Mouse (Mus musculus) neural tube, embryonic 15.5 days (tissue): Measurements from ENCODE around the gene Tmem170b. TPM values are rescaled to one million over a fixed set of nuclear protein-coding genes. Genes with fewer than 3 reads are reported as not detected.
A peak's percentile ranks its signal among the peaks of the same experiment; 100 is the strongest.

Experiments
- ATAC-seq: fragments of 200-750 bp; cut with Nextera tagmentation; 2 replicates; pipeline ENCODE4 v1.8.0; 2017; ENCODE audit warnings: mild to moderate bottlenecking, moderate TSS enrichment, moderate library complexity; ENCODE audit not compliant: low FRiP score
- H3K27ac ChIP-seq: fragments of 300-500 bp; sonication (generic); replicated peaks from 2 replicates; pipeline ENCODE4 v1.5.1; 2015; ENCODE audit warnings: mild to moderate bottlenecking, inconsistent platforms
- H3K27me3 ChIP-seq: fragments of 300-500 bp; sonication (generic); replicated peaks from 2 replicates; pipeline ENCODE4 v1.6.1; 2015; ENCODE audit warnings: inconsistent platforms
- H3K36me3 ChIP-seq: fragments of 300-500 bp; sonication (generic); 2 replicates; pipeline ENCODE4 v1.6.1; 2015; ENCODE audit warnings: inconsistent platforms
- H3K4me1 ChIP-seq: fragments of 300-500 bp; sonication (generic); 2 replicates; pipeline ENCODE4 v1.6.1; 2015; ENCODE audit warnings: inconsistent platforms
- H3K4me2 ChIP-seq: fragments of 300-500 bp; sonication (generic); 2 replicates; pipeline ENCODE4 v1.6.1; 2015; ENCODE audit warnings: inconsistent platforms, mild to moderate bottlenecking, moderate library complexity
- H3K4me3 ChIP-seq: fragments of 300-500 bp; sonication (generic); replicated peaks from 2 replicates; pipeline ENCODE4 v1.5.1; 2015; ENCODE audit warnings: mild to moderate bottlenecking, inconsistent platforms
- H3K9ac ChIP-seq: fragments of 300-500 bp; sonication (generic); replicated peaks from 2 replicates; pipeline ENCODE4 v1.6.1; 2015; ENCODE audit warnings: mild to moderate bottlenecking, inconsistent platforms
- H3K9me3 ChIP-seq: fragments of 300-500 bp; sonication (generic); replicated peaks from 2 replicates; pipeline ENCODE4 v1.6.1; 2016; ENCODE audit warnings: inconsistent platforms
- WGBS: fragments of 180-500 bp; shearing (Covaris S2); methylation state at CpG from one replicate; pipeline ENCODE4 v1.1.7; 2015; ENCODE audit warnings: mixed read lengths; 5-methylcytosine and 5-hydroxymethylcytosine counted together
- polyA plus RNA-seq: library from polyadenylated mRNA; unstranded; fragments of >200 nt; fragmentation: Nextera tagmentation; extraction: Ambion mirVana; gene quantifications from 2 replicates; pipeline ENCODE4 v1.2.1, GENCODE M21; 2015

Tmem170b gene
- polyA plus RNA-seq, 1 experiment from 2014 or later = 38.0 TPM

GRCm38 (mm10) chr13:41620132-41620531 is 14.4 kb downstream of the Tmem170b start:
- Histone ChIP-seq H3K27ac (no peak overlapping the region), H3K4me2 (no peak overlapping the region), H3K27me3 (no peaks in the 10 kb centered on the region), H3K4me1 (0 out of 2 replicates have a peak, but pooled peaks cover 4% of the 10 kb centered on the region), H3K4me3 (no peak overlapping the region), H3K9ac (no peak overlapping the region), H3K36me3 (no peaks in the 10 kb centered on the region), H3K9me3 (no peaks in the 10 kb centered on the region)
- ATAC-seq = no peak
- WGBS = 81% methylated on average over 4 of the region's 4 CpGs

GRCm38 (mm10) chr13:41624123-41624522 is 18.4 kb downstream of the Tmem170b start:
- Histone ChIP-seq H3K4me1 (peaks cover 14% of the 10 kb centered on the region), H3K27ac (no peak overlapping the region), H3K9ac (no peak overlapping the region), H3K27me3 (no peaks in the 10 kb centered on the region), H3K4me3 (no peak overlapping the region), H3K9me3 (no peaks in the 10 kb centered on the region), H3K4me2 (no peak overlapping the region), H3K36me3 (peaks cover 2% of the 10 kb centered on the region; the same call in 1 of the 2 replicates)
- no peak for ATAC-seq
- WGBS = 85% methylated on average over 1 of the region's 1 CpGs

GRCm38 (mm10) chr13:41625248-41625647 is 19.5 kb downstream of the Tmem170b start:
- H3K36me3 ChIP-seq = peaks cover 2% of the 10 kb centered on the region; the same call in 1 of the 2 replicates
- H3K4me3 ChIP-seq = no peak overlapping the region
- H3K4me1 ChIP-seq = peaks cover 14% of the 10 kb centered on the region
- no peak overlapping the region for H3K4me2 ChIP-seq
- ATAC-seq = no peak
- no peak overlapping the region for H3K9ac ChIP-seq
- 86% methylated on average over 3 of the region's 3 CpGs for WGBS
- no peak overlapping the region for H3K27ac ChIP-seq
- H3K9me3 ChIP-seq = no peaks in the 10 kb centered on the region
- no peaks in the 10 kb centered on the region for H3K27me3 ChIP-seq

- H3K27me3 ChIP-seq = no peaks in the 10 kb centered on the region
- no peak overlapping the region for H3K4me3 ChIP-seq
- no peak for ATAC-seq
- H3K9ac ChIP-seq = no peak overlapping the region
- H3K4me1 ChIP-seq = peaks cover 14% of the 10 kb centered on the region
- peak overlapping the region; percentile 45; the same call in 1 of the 2 replicates for H3K27ac ChIP-seq
- no peak overlapping the region for H3K4me2 ChIP-seq
- no peaks in the 10 kb centered on the region for H3K9me3 ChIP-seq
- H3K36me3 ChIP-seq = peaks cover 2% of the 10 kb centered on the region; the same call in 1 of the 2 replicates
- WGBS = 36% methylated on average over 3 of the region's 3 CpGs
Measured at GRCm38 (mm10) chr13:41627277-41627916, 21.7 kb downstream of the Tmem170b start.

- no peak overlapping the region for H3K4me3 ChIP-seq
- H3K9me3 ChIP-seq = no peaks in the 10 kb centered on the region
- peaks cover 4% of the 10 kb centered on the region; the same call in 1 of the 2 replicates for H3K36me3 ChIP-seq
- no peak overlapping the region for H3K27ac ChIP-seq
- H3K27me3 ChIP-seq = no peaks in the 10 kb centered on the region
- WGBS = 30% methylated on average over 13 of the region's 13 CpGs
- 0 out of 2 replicates have a peak, but pooled peaks cover 5% of the 10 kb centered on the region for H3K4me1 ChIP-seq
- no peak overlapping the region for H3K9ac ChIP-seq
- H3K4me2 ChIP-seq = no peak overlapping the region
- peak; percentile 72; the same call in 1 of the 2 replicates for ATAC-seq
Measured at GRCm38 (mm10) chr13:41634401-41634818, 28.7 kb downstream of the Tmem170b start.

GRCm38 (mm10) chr13:41638083-41638482 is 32.4 kb downstream of the Tmem170b start:
- H3K4me2 ChIP-seq = no peak overlapping the region
- H3K4me1 ChIP-seq = 0 out of 2 replicates have a peak, but pooled peaks cover 5% of the 10 kb centered on the region
- H3K4me3 ChIP-seq = no peak overlapping the region
- H3K36me3 ChIP-seq = peaks cover 4% of the 10 kb centered on the region; the same call in 1 of the 2 replicates
- 95% methylated on average over 4 of the region's 4 CpGs for WGBS
- H3K9ac ChIP-seq = no peak overlapping the region
- no peaks in the 10 kb centered on the region for H3K9me3 ChIP-seq
- H3K27me3 ChIP-seq = no peaks in the 10 kb centered on the region
- ATAC-seq = no peak
- no peak overlapping the region for H3K27ac ChIP-seq

- Histone ChIP-seq H3K4me1 (0 out of 2 replicates have a peak, but pooled peaks cover 2% of the 10 kb centered on the region), H3K9me3 (no peaks in the 10 kb centered on the region), H3K36me3 (no peaks in the 10 kb centered on the region), H3K4me3 (no peak overlapping the region), H3K27ac (no peak overlapping the region), H3K27me3 (no peaks in the 10 kb centered on the region), H3K4me2 (no peak overlapping the region), H3K9ac (no peak overlapping the region)
- 29% methylated on average over 6 of the region's 6 CpGs for WGBS
- ATAC-seq = no peak
Measured at GRCm38 (mm10) chr13:41642851-41643250, 37.1 kb downstream of the Tmem170b start.

- Histone ChIP-seq H3K36me3 (no peaks in the 10 kb centered on the region), H3K4me1 (0 out of 2 replicates have a peak, but pooled peaks cover 2% of the 10 kb centered on the region), H3K4me2 (no peak overlapping the region), H3K9me3 (no peaks in the 10 kb centered on the region), H3K4me3 (no peak overlapping the region), H3K27me3 (no peaks in the 10 kb centered on the region), H3K9ac (no peak overlapping the region), H3K27ac (no peak overlapping the region)
- peak; percentile 53; the same call in 1 of the 2 replicates for ATAC-seq
- 79% methylated on average over 7 of the region's 7 CpGs for WGBS
Measured at GRCm38 (mm10) chr13:41643798-41644197, 38.1 kb downstream of the Tmem170b start.

- H3K4me2 ChIP-seq = no peak overlapping the region
- no peak for ATAC-seq
- H3K9me3 ChIP-seq = no peaks in the 10 kb centered on the region
- 0 out of 2 replicates have a peak overlapping the region, but pooled peaks have one; percentile 20 for H3K27ac ChIP-seq
- H3K4me1 ChIP-seq = 0 out of 2 replicates have a peak, but pooled peaks cover 2% of the 10 kb centered on the region
- H3K4me3 ChIP-seq = no peak overlapping the region
- H3K36me3 ChIP-seq = no peaks in the 10 kb centered on the region
- H3K27me3 ChIP-seq = no peaks in the 10 kb centered on the region
- WGBS = 56% methylated on average over 10 of the region's 10 CpGs
- no peak overlapping the region for H3K9ac ChIP-seq
Measured at GRCm38 (mm10) chr13:41644591-41645482, 39.1 kb downstream of the Tmem170b start.

- Histone ChIP-seq H3K27ac (no peak overlapping the region), H3K4me3 (no peak overlapping the region), H3K27me3 (no peaks in the 10 kb centered on the region), H3K9ac (no peak overlapping the region), H3K36me3 (no peaks in the 10 kb centered on the region), H3K4me2 (no peak overlapping the region), H3K4me1 (0 out of 2 replicates have a peak, but pooled peaks cover 2% of the 10 kb centered on the region), H3K9me3 (no peaks in the 10 kb centered on the region)
- 88% methylated on average over 5 of the region's 5 CpGs for WGBS
- no peak for ATAC-seq
Measured at GRCm38 (mm10) chr13:41645483-41645859, 39.8 kb downstream of the Tmem170b start.

- no peak overlapping the region for H3K4me3 ChIP-seq
- H3K9ac ChIP-seq = no peak overlapping the region
- 84% methylated on average over 6 of the region's 6 CpGs for WGBS
- H3K36me3 ChIP-seq = no peaks in the 10 kb centered on the region
- H3K27me3 ChIP-seq = no peaks in the 10 kb centered on the region
- ATAC-seq = no peak
- no peak overlapping the region for H3K27ac ChIP-seq
- H3K9me3 ChIP-seq = no peaks in the 10 kb centered on the region
- H3K4me2 ChIP-seq = no peak overlapping the region
- 0 out of 2 replicates have a peak, but pooled peaks cover 2% of the 10 kb centered on the region for H3K4me1 ChIP-seq
Measured at GRCm38 (mm10) chr13:41647976-41648375, 42.3 kb downstream of the Tmem170b start.
